Mouse (Mus musculus): Measurements from ENCODE around the gene Tal1. TPM values are rescaled to one million over a fixed set of nuclear protein-coding genes. Genes with fewer than 3 reads are reported as not detected.
A peak's percentile ranks its signal among the peaks of the same experiment; 100 is the strongest.

Gene Tal1
- 1.5 and 1.6 TPM in 2 replicates for polyA plus RNA-seq (2012; rRNA removed)

DNA sequence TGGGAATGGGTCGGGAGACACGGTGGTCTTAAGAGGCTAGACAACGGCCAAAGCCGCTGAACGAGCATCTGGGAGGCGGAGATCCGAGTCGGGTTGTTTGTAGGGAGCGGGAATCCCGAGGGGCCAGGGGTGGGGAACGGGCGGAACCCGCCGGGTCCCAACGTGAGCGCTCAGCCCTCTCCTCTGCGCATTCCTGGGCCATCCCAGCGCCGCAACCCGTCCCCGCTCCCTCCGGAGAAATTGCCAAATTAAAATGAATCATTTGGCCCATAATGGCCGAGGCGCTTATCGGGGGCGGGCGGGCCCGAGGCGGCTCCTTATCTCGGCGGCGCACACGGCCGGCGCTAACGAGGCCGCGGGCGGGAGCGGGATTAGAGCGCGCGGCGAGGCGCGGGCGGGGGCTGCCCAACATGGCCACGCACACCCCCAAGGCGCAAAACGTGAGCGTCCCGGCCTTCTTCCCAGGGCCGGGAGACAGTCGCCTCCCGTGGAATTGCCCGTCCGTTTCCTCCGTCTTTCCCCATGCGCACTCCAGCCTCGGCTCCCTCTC is at the start of gene Tal1:
TSS of gene Tal1 (plus strand) at position 56 of the 550 bp plus-strand sequence.
- TF ChIP-seq POLR2A (IDR thresholded peaks at IDR 0.05; ENCODE audit: extremely low read depth, insufficient read depth, low read length) (no peak), CTCF (IDR thresholded peaks at IDR 0.05; ENCODE audit: extremely low read depth, insufficient read depth, low read length) (no peak)
- no peaks in the 10 kb centered on the region for H3K4me1 ChIP-seq (ENCODE audit: control insufficient read depth, insufficient read depth, low read length)
- H3K27ac ChIP-seq (ENCODE audit: insufficient read depth, low read length): peak within 1 kb of the TSS; percentile 19
- H3K4me3 ChIP-seq (ENCODE audit: insufficient read depth, low read length): peak within 1 kb of the TSS; percentile 30

DNA sequence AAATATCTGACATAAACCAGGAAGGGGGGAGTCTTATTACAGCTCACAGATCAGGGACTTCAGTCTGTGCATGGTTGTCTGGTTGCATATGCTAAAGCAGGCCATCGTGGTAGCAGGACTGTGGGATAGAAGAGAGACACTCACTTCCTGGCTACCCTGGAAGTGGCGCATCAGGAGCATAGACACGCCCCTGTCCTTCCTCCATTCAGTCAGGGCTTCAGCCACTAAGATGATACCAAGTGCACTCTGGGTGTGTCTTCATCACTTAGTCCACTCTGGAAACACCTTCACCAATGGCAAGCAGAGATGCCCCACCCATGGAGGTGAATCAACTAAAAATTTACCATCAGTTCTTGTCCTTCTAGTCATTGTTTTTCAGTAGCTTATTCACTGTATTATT is 42.0 kb upstream of the Tal1 start:
- Histone ChIP-seq H3K4me1 (ENCODE audit: control insufficient read depth, insufficient read depth, low read length) (no peaks in the 10 kb centered on the region), H3K27ac (ENCODE audit: insufficient read depth, low read length) (no peak overlapping the region), H3K4me3 (ENCODE audit: insufficient read depth, low read length) (no peak overlapping the region)
- no peak for TF ChIP-seq CTCF (IDR thresholded peaks at IDR 0.05; ENCODE audit: extremely low read depth, insufficient read depth, low read length)
- no peak for TF ChIP-seq POLR2A (IDR thresholded peaks at IDR 0.05; ENCODE audit: extremely low read depth, insufficient read depth, low read length)

DNA sequence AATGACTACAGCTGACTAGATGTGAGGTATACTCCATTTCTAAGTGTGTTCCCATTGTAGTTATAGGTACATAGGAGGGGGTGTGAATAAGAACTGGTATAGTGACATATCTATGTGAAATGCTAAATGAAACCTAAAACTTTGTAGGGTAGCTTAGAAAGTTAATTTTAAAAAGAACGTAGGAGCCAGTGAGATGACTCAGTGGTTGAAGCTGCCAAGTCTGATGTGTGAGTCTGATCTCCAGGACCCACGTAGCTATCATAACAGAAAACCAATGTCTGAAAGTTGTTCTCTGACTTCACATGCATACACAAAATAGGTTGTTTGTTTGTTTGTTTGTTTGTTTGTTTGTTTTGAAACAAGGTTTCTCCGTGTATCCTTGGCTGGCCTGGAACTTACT is 36.2 kb upstream of the Tal1 start:
- H3K4me3 ChIP-seq (ENCODE audit: insufficient read depth, low read length): no peak overlapping the region
- H3K4me1 ChIP-seq (ENCODE audit: control insufficient read depth, insufficient read depth, low read length): no peaks in the 10 kb centered on the region; the same call in 1 of the 2 replicates
- TF ChIP-seq CTCF (IDR thresholded peaks at IDR 0.05; ENCODE audit: extremely low read depth, insufficient read depth, low read length): no peak
- TF ChIP-seq POLR2A (IDR thresholded peaks at IDR 0.05; ENCODE audit: extremely low read depth, insufficient read depth, low read length): no peak
- H3K27ac ChIP-seq (ENCODE audit: insufficient read depth, low read length): no peak overlapping the region

- Histone ChIP-seq H3K4me3 (ENCODE audit: insufficient read depth, low read length) (no peak overlapping the region), H3K27ac (ENCODE audit: insufficient read depth, low read length) (no peak overlapping the region), H3K4me1 (ENCODE audit: control insufficient read depth, insufficient read depth, low read length) (no peaks in the 10 kb centered on the region)
- TF ChIP-seq CTCF (IDR thresholded peaks at IDR 0.05; ENCODE audit: extremely low read depth, insufficient read depth, low read length) (no peak), POLR2A (IDR thresholded peaks at IDR 0.05; ENCODE audit: extremely low read depth, insufficient read depth, low read length) (no peak)
Observed at GRCm38 (mm10) chr4:115035043-115035442, 21.2 kb upstream of the Tal1 start.

DNA sequence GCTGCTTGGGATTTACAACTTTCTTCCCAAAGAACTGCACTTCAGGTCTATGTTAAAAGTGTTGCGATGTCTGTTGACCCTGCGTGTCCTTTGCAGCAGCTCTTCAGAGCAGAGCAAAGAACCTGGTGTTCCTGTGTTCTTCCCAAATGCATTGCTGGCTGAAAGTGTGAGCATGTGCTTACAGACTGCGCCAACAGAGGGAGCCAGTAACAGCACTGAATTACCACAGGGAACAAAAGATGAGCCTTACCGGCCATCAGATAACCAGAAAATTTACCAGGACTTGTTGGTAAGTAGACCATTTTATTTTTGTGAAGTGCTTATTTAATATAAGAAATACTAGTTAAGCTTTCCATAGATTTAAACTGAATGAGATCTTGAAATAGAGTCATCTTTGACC is 18.0 kb upstream of the Tal1 start:
- Histone ChIP-seq H3K27ac (ENCODE audit: insufficient read depth, low read length) (no peak overlapping the region), H3K4me1 (ENCODE audit: control insufficient read depth, insufficient read depth, low read length) (no peaks in the 10 kb centered on the region), H3K4me3 (ENCODE audit: insufficient read depth, low read length) (no peak overlapping the region)
- peak; percentile 66 for TF ChIP-seq CTCF (IDR thresholded peaks at IDR 0.05; ENCODE audit: extremely low read depth, insufficient read depth, low read length)
- TF ChIP-seq POLR2A (IDR thresholded peaks at IDR 0.05; ENCODE audit: extremely low read depth, insufficient read depth, low read length): no peak

- TF ChIP-seq POLR2A (IDR thresholded peaks at IDR 0.05; ENCODE audit: extremely low read depth, insufficient read depth, low read length) (no peak), CTCF (IDR thresholded peaks at IDR 0.05; ENCODE audit: extremely low read depth, insufficient read depth, low read length) (no peak)
- no peak overlapping the region for H3K4me3 ChIP-seq (ENCODE audit: insufficient read depth, low read length)
- no peaks in the 10 kb centered on the region for H3K4me1 ChIP-seq (ENCODE audit: control insufficient read depth, insufficient read depth, low read length)
- no peak overlapping the region for H3K27ac ChIP-seq (ENCODE audit: insufficient read depth, low read length)
Observed at GRCm38 (mm10) chr4:115045621-115046020, 10.6 kb upstream of the Tal1 start.

DNA sequence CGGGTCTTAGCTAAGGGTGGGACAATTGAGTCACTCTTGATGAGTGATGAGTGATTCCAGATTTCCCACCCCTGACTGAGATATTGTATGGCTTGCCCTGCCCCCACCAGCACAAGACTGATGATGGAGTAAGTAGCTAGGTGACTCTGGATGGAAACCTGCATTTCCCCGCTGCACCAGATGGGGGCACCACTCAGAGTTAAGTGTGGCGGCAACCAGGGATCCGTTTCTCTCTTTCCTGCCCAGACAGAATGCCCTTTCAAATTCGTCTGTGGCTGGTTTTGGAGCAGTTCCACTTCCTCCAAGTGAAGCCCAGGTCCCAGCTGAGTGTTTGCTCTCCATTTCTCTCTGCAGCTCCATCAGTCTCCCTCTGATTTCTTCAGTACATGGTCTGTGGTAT is 8.5 kb upstream of the Tal1 start:
- no peak overlapping the region for H3K27ac ChIP-seq (ENCODE audit: insufficient read depth, low read length)
- H3K4me3 ChIP-seq (ENCODE audit: insufficient read depth, low read length): no peak overlapping the region
- peak; percentile 40; the same call in 1 of the 2 replicates for TF ChIP-seq CTCF (IDR thresholded peaks at IDR 0.05; ENCODE audit: extremely low read depth, insufficient read depth, low read length)
- no peak for TF ChIP-seq POLR2A (IDR thresholded peaks at IDR 0.05; ENCODE audit: extremely low read depth, insufficient read depth, low read length)
- no peaks in the 10 kb centered on the region for H3K4me1 ChIP-seq (ENCODE audit: control insufficient read depth, insufficient read depth, low read length)

DNA sequence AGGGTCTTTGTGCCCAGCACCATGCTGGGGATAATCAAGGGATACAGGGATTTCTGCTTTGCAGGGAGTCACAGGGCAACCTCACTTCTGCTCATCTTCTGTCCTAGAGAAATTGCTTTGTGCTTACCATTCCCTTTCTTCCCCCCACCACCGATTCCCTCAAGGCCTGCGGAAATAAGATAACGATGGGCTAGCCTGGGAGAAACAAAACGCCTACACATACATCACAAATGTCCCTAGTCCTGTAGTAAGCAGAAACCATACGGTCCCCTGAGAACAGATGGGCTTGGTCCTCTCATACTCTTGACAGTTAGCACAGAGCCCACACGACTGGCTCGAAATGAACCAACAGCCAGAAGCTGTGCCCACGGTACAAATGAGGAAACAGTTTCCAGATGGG is 8.0 kb upstream of the Tal1 start:
- Histone ChIP-seq H3K4me1 (ENCODE audit: control insufficient read depth, insufficient read depth, low read length) (no peaks in the 10 kb centered on the region), H3K4me3 (ENCODE audit: insufficient read depth, low read length) (no peak overlapping the region), H3K27ac (ENCODE audit: insufficient read depth, low read length) (no peak overlapping the region)
- no peak for TF ChIP-seq CTCF (IDR thresholded peaks at IDR 0.05; ENCODE audit: extremely low read depth, insufficient read depth, low read length)
- TF ChIP-seq POLR2A (IDR thresholded peaks at IDR 0.05; ENCODE audit: extremely low read depth, insufficient read depth, low read length): no peak

DNA sequence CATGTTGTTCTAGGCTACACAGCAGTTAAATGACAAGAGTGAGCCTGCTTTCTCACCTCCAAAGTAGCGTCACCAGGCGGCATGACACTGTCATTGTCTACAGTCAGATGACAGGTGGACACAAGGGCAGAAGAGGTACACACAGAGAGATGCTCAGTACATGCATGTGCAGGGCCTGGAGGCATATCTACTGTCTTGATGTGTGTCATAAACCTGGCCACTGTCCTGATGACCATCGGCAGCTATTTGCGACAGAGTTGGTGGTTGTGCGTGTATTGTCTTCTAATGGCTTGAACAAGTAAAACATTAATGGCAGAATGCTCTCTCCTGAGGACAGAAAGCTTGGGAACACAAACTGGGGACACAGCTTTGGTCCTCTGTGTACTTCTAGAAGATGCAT is 5.0 kb upstream of the Tal1 start:
- H3K4me1 ChIP-seq (ENCODE audit: control insufficient read depth, insufficient read depth, low read length): no peaks in the 10 kb centered on the region
- no peak overlapping the region for H3K27ac ChIP-seq (ENCODE audit: insufficient read depth, low read length)
- no peak overlapping the region for H3K4me3 ChIP-seq (ENCODE audit: insufficient read depth, low read length)
- no peak for TF ChIP-seq CTCF (IDR thresholded peaks at IDR 0.05; ENCODE audit: extremely low read depth, insufficient read depth, low read length)
- no peak for TF ChIP-seq POLR2A (IDR thresholded peaks at IDR 0.05; ENCODE audit: extremely low read depth, insufficient read depth, low read length)

GRCm38 (mm10) chr4:115052343-115053005 is 3.8 kb upstream of the Tal1 start:
- no peaks in the 10 kb centered on the region for H3K4me1 ChIP-seq (ENCODE audit: control insufficient read depth, insufficient read depth, low read length)
- H3K27ac ChIP-seq (ENCODE audit: insufficient read depth, low read length): peak overlapping the region; percentile 6; the same call in 1 of the 2 replicates
- TF ChIP-seq CTCF (IDR thresholded peaks at IDR 0.05; ENCODE audit: extremely low read depth, insufficient read depth, low read length): no peak
- TF ChIP-seq POLR2A (IDR thresholded peaks at IDR 0.05; ENCODE audit: extremely low read depth, insufficient read depth, low read length): no peak
- H3K4me3 ChIP-seq (ENCODE audit: insufficient read depth, low read length): no peak overlapping the region

Data from cortical plate, adult 2 months (tissue).